Mouse (Mus musculus) liver, embryonic 13.5 days (tissue): ENCODE results near the gene Insl6. TPM values are rescaled to one million over a fixed set of nuclear protein-coding genes. Genes with fewer than 3 reads are reported as not detected.
A peak's percentile ranks its signal among the peaks of the same experiment; 100 is the strongest.

Experiments
- ATAC-seq: fragments of 200-750 bp; cut with Nextera tagmentation; 2 replicates; pipeline ENCODE4 v1.8.0; 2017; ENCODE audit warnings: low read depth, mild to moderate bottlenecking, moderate number of reproducible peaks, moderate library complexity
- DNase-seq: peaks from one replicate; pipeline ENCODE4 v3.0.0; 2022
- H3K27ac ChIP-seq: fragments of 300-500 bp; sonication (generic); 2 replicates; pipeline ENCODE4 v1.5.1; 2015; ENCODE audit warnings: moderate library complexity, mild to moderate bottlenecking, inconsistent platforms
- H3K27me3 ChIP-seq: fragments of 300-500 bp; sonication (generic); 2 replicates; pipeline ENCODE4 v1.6.1; 2015; ENCODE audit warnings: mild to moderate bottlenecking, inconsistent platforms
- H3K36me3 ChIP-seq: fragments of 300-500 bp; sonication (generic); 2 replicates; pipeline ENCODE4 v1.6.1; 2015; ENCODE audit warnings: mild to moderate bottlenecking, inconsistent platforms
- H3K4me1 ChIP-seq: fragments of 300-500 bp; sonication (generic); replicated peaks from 2 replicates; pipeline ENCODE4 v1.6.1; 2015; ENCODE audit warnings: inconsistent platforms
- H3K4me2 ChIP-seq: fragments of 300-500 bp; sonication (generic); 2 replicates; pipeline ENCODE4 v1.6.1; 2015; ENCODE audit warnings: inconsistent platforms, mild to moderate bottlenecking, moderate library complexity
- H3K4me3 ChIP-seq: fragments of 300-500 bp; sonication (generic); replicated peaks from 2 replicates; pipeline ENCODE4 v1.5.1; 2015; ENCODE audit warnings: mild to moderate bottlenecking, inconsistent platforms
- H3K9ac ChIP-seq: fragments of 300-500 bp; sonication (generic); 2 replicates; pipeline ENCODE4 v1.6.1; 2015; ENCODE audit warnings: mild to moderate bottlenecking, inconsistent platforms
- H3K9me3 ChIP-seq: fragments of 300-500 bp; sonication (generic); replicated peaks from 2 replicates; pipeline ENCODE4 v1.6.1; 2016; ENCODE audit warnings: inconsistent platforms
- WGBS: fragments of 180-500 bp; shearing (Covaris S2); methylation state at CpG from one replicate; pipeline ENCODE4 v1.1.7; 2015; ENCODE audit not compliant: insufficient replicate concordance; 5-methylcytosine and 5-hydroxymethylcytosine counted together
- polyA plus RNA-seq: library from polyadenylated mRNA; unstranded; fragments of >200 nt; fragmentation: Nextera tagmentation; extraction: Ambion mirVana; gene quantifications from 2 replicates; pipeline ENCODE4 v1.2.1, GENCODE M21; 2015

The Insl6 gene
- 0.65 and 1.1 TPM in 2 replicates for polyA plus RNA-seq

DNA sequence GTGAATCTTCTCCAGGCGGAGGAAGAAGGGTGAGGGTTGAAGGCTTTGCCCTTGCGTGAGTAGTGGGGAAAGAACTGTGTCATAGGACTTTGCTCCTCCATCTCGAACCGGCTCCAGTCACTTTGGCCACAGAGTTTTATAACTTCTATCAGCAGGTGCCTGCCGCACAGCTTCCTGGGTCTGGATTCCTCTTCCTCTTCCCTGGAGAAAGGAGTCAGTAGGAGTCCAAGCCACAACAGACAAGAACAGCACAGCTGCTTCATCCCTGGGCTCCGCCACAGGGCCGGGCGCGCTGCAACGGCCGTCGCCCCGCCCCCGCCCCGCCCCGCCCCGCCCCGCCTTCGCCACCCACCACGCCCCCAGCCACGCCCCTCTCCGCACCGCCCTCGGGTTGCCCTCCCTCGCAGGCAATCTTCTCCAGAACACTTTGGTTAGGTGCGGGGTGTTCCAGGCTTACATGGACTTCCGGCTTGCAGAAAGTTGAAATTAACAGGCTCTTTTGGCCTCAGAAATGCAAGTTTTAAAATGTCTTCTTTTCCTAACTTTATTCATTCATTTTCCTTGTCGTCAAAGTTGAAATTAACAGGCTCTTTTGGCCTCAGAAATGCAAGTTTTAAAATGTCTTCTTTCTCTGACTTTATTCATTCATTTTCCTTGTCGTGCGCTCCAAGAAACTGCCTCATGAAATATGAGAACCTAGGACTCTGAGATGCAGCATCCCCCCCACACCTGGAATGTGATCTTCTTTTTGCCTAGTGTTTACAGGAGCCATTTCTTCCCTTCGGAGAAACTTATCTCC, at the start of gene Insl6:
Gene Insl6 (minus strand): TSS at position 304 of the 799 bp plus-strand sequence.
- peaks cover 17% of the 10 kb centered on the region for H3K4me1 ChIP-seq
- H3K4me2 ChIP-seq = peak within 1 kb of the TSS; percentile 72
- DNase-seq (peak; percentile 68), ATAC-seq (peak; percentile 97)
- peaks cover 7% of the 10 kb centered on the region for H3K27me3 ChIP-seq
- no peaks in the 10 kb centered on the region for H3K36me3 ChIP-seq
- peak within 1 kb of the TSS; percentile 50 for H3K4me3 ChIP-seq
- 4% methylated on average over 28 of the region's 31 CpGs for WGBS
- H3K9ac ChIP-seq = peak within 1 kb of the TSS; percentile 62
- no peak within 1 kb of the TSS for H3K27ac ChIP-seq
- H3K9me3 ChIP-seq = no peaks in the 10 kb centered on the region

- ATAC-seq = no peak
Measured at GRCm38 (mm10) chr19:29374947-29375346, 49.8 kb upstream of the Insl6 start.

DNA sequence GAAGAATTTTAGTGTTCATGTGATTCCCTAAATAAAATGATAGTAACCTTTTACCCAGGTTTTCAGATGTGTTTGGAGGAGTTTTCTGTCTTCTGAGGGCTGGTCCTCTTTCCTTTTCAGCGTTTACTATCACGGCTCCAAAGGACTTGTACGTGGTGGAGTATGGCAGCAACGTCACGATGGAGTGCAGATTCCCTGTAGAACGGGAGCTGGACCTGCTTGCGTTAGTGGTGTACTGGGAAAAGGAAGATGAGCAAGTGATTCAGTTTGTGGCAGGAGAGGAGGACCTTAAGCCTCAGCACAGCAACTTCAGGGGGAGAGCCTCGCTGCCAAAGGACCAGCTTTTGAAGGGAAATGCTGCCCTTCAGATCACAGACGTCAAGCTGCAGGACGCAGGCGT, 48.3 kb upstream of the Insl6 start:
- no peak for DNase-seq
- WGBS = 78% methylated on average over 11 of the region's 11 CpGs
- Histone ChIP-seq H3K4me2 (no peak overlapping the region), H3K36me3 (no peaks in the 10 kb centered on the region), H3K4me3 (no peak overlapping the region), H3K9me3 (no peaks in the 10 kb centered on the region), H3K9ac (no peak overlapping the region), H3K4me1 (peaks cover 19% of the 10 kb centered on the region), H3K27me3 (no peaks in the 10 kb centered on the region), H3K27ac (no peak overlapping the region)
- no peak for ATAC-seq

More at GRCm38 (mm10) chr19:29374947-29375346, 49.8 kb upstream of the Insl6 start:
- Histone ChIP-seq H3K27me3 (no peaks in the 10 kb centered on the region), H3K4me3 (no peak overlapping the region), H3K27ac (no peak overlapping the region), H3K4me2 (no peak overlapping the region), H3K9me3 (no peaks in the 10 kb centered on the region), H3K36me3 (no peaks in the 10 kb centered on the region), H3K4me1 (peaks cover 15% of the 10 kb centered on the region), H3K9ac (no peak overlapping the region)
- DNase-seq = no peak
- WGBS = 80% methylated on average over 9 of the region's 9 CpGs

- DNase-seq (no peak), ATAC-seq (no peak)
- Histone ChIP-seq H3K4me1 (peaks cover 26% of the 10 kb centered on the region), H3K36me3 (no peaks in the 10 kb centered on the region), H3K27ac (no peak overlapping the region), H3K9me3 (no peaks in the 10 kb centered on the region), H3K27me3 (no peaks in the 10 kb centered on the region), H3K4me2 (no peak overlapping the region), H3K4me3 (no peak overlapping the region), H3K9ac (no peak overlapping the region)
- 77% methylated on average over 3 of the region's 3 CpGs for WGBS
Measured at GRCm38 (mm10) chr19:29372621-29373020, 47.5 kb upstream of the Insl6 start.

GRCm38 (mm10) chr19:29372138-29372537, 47.0 kb upstream of the Insl6 start:
- Histone ChIP-seq H3K27me3 (no peaks in the 10 kb centered on the region), H3K9me3 (no peaks in the 10 kb centered on the region), H3K9ac (peak overlapping the region; percentile 33; the same call in 1 of the 2 replicates), H3K4me1 (peaks cover 30% of the 10 kb centered on the region), H3K4me2 (peak overlapping the region; percentile 54), H3K27ac (no peak overlapping the region), H3K36me3 (no peaks in the 10 kb centered on the region), H3K4me3 (peak overlapping the region; percentile 32)
- ATAC-seq = no peak
- DNase-seq = no peak
- 60% methylated on average over 4 of the region's 4 CpGs for WGBS

DNA sequence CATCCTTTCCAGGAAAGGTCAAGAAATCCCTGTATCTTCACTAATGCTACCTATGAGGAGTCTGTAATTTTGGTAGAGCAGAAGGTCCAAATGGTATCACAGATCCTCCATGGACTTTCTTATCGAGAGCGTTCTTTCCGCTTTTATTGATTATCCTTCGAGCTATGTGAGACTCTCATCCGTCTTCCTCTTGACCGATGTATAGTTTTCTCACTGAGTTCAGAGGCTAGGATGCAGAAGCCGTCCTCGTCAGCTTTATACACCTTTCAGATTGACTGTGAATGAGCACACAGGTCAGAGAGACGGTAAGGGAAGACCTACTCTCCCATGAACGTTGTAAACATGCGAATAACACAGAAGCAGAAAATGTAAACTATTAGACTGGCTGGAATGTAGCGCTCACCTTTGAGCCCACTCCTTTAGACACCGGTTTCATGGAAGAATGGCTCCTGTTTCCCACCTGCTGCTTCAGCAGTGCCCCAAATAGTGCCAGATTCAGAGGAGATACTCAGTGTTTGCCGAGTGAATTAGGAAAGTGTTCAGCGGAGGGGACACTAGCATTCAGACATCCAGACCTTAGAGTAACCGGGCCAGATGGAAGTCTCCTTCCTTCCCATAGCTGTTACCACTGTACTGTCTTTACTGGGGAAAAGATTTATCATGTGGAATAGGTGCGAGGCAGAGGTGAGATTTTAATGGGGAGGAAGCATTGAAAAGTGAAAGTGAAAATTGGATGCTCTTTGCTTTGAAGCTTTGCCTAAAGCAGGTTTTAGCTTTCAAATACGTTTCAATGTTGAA, 46.3 kb upstream of the Insl6 start:
- Histone ChIP-seq H3K36me3 (no peaks in the 10 kb centered on the region), H3K4me2 (peak overlapping the region; percentile 54), H3K4me3 (peak overlapping the region; percentile 32), H3K27ac (no peak overlapping the region), H3K9me3 (no peaks in the 10 kb centered on the region), H3K9ac (peak overlapping the region; percentile 33; the same call in 1 of the 2 replicates), H3K27me3 (no peaks in the 10 kb centered on the region), H3K4me1 (peaks cover 33% of the 10 kb centered on the region)
- DNase-seq (no peak), ATAC-seq (no peak)
- WGBS = 67% methylated on average over 18 of the region's 18 CpGs

DNA sequence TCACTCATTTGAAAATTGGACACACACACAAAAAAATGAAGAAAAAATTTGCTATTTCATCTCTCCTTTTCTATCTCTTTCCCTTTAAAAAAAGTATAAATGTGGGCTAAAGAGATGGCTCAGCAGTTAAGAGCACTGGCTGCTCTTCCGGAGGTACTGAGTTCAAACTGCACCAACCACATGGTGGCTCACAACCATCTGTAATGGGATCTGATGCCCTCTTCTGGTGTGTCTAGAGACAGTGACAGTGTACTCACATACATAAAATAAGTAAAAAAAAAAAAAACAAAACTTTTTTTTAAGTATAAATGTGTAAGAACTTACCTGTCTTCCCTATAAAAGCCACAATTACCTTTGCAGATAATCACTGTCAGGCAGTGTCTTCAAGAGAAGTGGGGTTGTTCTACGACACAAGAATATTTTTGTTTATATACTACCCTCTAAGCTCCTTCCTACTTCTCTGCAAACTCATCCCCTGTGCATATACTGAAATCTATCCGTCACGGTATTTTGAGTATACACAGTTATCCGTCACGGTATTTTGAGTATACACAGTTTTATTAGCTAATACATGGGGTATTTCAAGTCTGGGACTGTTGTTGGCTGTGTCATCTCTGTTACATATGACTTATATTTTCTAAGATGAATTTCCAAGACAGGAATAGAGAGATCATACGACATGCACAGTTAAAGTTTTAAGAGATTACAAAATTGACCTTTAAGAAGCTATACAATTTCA, 45.6 kb upstream of the Insl6 start:
- Histone ChIP-seq H3K9ac (no peak overlapping the region), H3K4me2 (no peak overlapping the region), H3K36me3 (no peaks in the 10 kb centered on the region), H3K4me3 (no peak overlapping the region), H3K27me3 (no peaks in the 10 kb centered on the region), H3K9me3 (no peaks in the 10 kb centered on the region), H3K4me1 (peaks cover 40% of the 10 kb centered on the region), H3K27ac (no peak overlapping the region)
- DNase-seq = no peak
- no peak for ATAC-seq
- WGBS = 74% methylated on average over 7 of the region's 7 CpGs

- ATAC-seq = no peak
- 57% methylated on average over 12 of the region's 12 CpGs for WGBS
- DNase-seq = no peak
Measured at GRCm38 (mm10) chr19:29370112-29370511, 45.0 kb upstream of the Insl6 start.

GRCm38 (mm10) chr19:29368671-29369309, 43.6 kb upstream of the Insl6 start:
- no peak for ATAC-seq
- 48% methylated on average over 3 of the region's 3 CpGs for WGBS
- Histone ChIP-seq H3K27me3 (no peaks in the 10 kb centered on the region), H3K4me1 (peaks cover 45% of the 10 kb centered on the region), H3K4me2 (no peak overlapping the region), H3K4me3 (no peak overlapping the region), H3K9ac (no peak overlapping the region), H3K27ac (no peak overlapping the region), H3K9me3 (no peaks in the 10 kb centered on the region), H3K36me3 (no peaks in the 10 kb centered on the region)
- no peak for DNase-seq

More at GRCm38 (mm10) chr19:29370112-29370511, 45.0 kb upstream of the Insl6 start:
- H3K9me3 ChIP-seq = no peaks in the 10 kb centered on the region
- no peak overlapping the region for H3K9ac ChIP-seq
- H3K27me3 ChIP-seq = no peaks in the 10 kb centered on the region
- H3K36me3 ChIP-seq = no peaks in the 10 kb centered on the region
- H3K4me2 ChIP-seq = no peak overlapping the region
- peaks cover 42% of the 10 kb centered on the region for H3K4me1 ChIP-seq
- no peak overlapping the region for H3K27ac ChIP-seq
- no peak overlapping the region for H3K4me3 ChIP-seq

DNA sequence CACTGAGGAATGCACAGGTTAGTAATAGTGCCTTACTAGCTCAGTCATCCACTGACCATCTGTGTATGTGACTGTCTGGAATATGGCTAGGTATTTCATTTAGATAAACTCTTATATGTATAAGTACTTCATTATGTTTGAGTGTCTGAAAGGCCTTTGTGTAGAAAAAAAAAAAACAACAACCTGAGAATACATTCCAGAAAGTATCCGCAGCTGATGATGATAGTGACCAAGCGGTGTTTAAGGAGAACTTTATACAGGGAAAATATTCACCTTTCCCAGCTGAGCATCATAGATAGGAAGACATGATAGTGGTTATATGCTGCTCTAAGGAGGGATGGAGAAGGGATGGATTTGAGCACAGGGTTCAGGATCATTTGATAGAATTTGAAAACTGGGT, 42.9 kb upstream of the Insl6 start:
- Histone ChIP-seq H3K9me3 (no peaks in the 10 kb centered on the region), H3K4me2 (peak overlapping the region; percentile 95; the same call in 1 of the 2 replicates), H3K27ac (no peak overlapping the region), H3K36me3 (no peaks in the 10 kb centered on the region), H3K27me3 (no peaks in the 10 kb centered on the region), H3K4me3 (no peak overlapping the region), H3K4me1 (peaks cover 45% of the 10 kb centered on the region), H3K9ac (no peak overlapping the region)
- DNase-seq (no peak), ATAC-seq (no peak)
- WGBS = 74% methylated on average over 2 of the region's 2 CpGs
